Mouse (Mus musculus) bone marrow macrophage, adult 2 months (primary cell): ENCODE data around the gene Slc15a1.

ENCODE experiments used
- CTCF ChIP-seq: IDR thresholded peaks from 2 replicates; pipeline ENCODE4 v1.5.1; 2012; ENCODE audit warnings: low read depth, mild to moderate bottlenecking, low read length, moderate library complexity
- POLR2A ChIP-seq: IDR thresholded peaks from 2 replicates; pipeline ENCODE4 v1.6.1; 2012; ENCODE audit warnings: mild to moderate bottlenecking, low read depth, low read length, borderline replicate concordance

DNA sequence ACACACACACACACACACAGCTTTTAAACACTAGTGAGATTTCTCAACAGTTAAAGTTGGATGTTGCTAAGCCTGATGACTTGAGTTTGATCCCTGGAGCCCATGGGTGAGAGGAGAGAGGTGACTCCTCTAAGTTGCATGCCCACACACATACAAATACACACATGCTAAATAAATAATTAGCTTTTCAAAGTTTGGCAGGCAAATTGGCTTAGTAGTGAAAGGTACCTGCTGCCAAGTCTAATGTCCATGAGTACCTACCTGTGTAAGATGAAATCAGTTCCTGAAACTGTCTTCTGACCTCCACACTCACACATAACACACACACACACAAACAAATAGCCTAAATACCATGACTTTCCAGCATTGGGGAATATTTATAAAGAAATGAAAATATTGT, 35.5 kb downstream of the Slc15a1 start:
- TF ChIP-seq CTCF = no peak
- TF ChIP-seq POLR2A = no peak
